Mouse (Mus musculus): Measurements from ENCODE around the gene Tcf7l2. TPM values are rescaled to one million over a fixed set of nuclear protein-coding genes. Genes with fewer than 3 reads are reported as not detected.

The Tcf7l2 gene
- polyA plus RNA-seq, 1 experiment from 2014 or later, result 45.6 TPM

DNA sequence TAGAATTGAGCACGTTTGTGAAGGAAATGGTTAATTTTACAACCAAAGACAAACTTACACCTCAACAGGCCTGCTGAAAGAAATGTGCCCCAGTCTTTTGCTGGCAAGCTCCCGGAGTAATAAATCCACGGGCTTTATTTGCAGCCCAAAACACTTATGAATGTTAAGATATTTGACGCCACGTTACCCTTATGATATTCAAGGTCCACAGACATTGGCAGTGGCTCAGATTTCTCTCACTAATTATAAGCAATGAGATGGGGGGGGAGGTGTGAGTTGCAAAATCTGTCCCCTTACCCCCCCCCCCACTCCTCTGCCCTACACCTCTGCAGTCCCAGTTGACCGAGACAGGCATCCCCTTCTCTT is 6.3 kb downstream of the Tcf7l2 start:
- Histone ChIP-seq H3K36me3 (ENCODE audit: control insufficient read depth, insufficient read depth) (no peaks in the 10 kb centered on the region), H3K4me3 (ENCODE audit: low read length) (no peak overlapping the region)
- WGBS, result 25% methylated on average over 6 of the region's 6 CpGs

GRCm38 (mm10) chr19:55748801-55749200 is 7.2 kb downstream of the Tcf7l2 start:
- Histone ChIP-seq H3K27me3 (ENCODE audit: control insufficient read depth, insufficient read depth, low read length) (no peaks in the 10 kb centered on the region), H3K9ac (ENCODE audit: low read length) (peak overlapping the region; percentile 6; the same call in 1 of the 2 replicates), H3K27ac (ENCODE audit: low read length) (peak overlapping the region; percentile 33), H3K9me3 (replicated peaks; ENCODE audit: control insufficient read depth, low read length) (no peaks in the 10 kb centered on the region), H3K36me3 (ENCODE audit: control insufficient read depth, insufficient read depth) (no peaks in the 10 kb centered on the region), H3K4me1 (ENCODE audit: control insufficient read depth, insufficient read depth, low read length) (peaks cover 68% of the 10 kb centered on the region), H3K4me2 (ENCODE audit: low read depth, low read length) (peak overlapping the region; percentile 36), H3K4me3 (ENCODE audit: low read length) (peak overlapping the region; percentile 2)
- 22% methylated on average over 6 of the region's 6 CpGs for WGBS
- no peak for ATAC-seq (replicated peaks; ENCODE audit: extremely low read depth, insufficient read depth, low FRiP score)

More for the DNA sequence above, 6.3 kb downstream of the Tcf7l2 start:
- peaks cover 64% of the 10 kb centered on the region for H3K4me1 ChIP-seq (ENCODE audit: control insufficient read depth, insufficient read depth, low read length)
- peak; percentile 46 for ATAC-seq (replicated peaks; ENCODE audit: extremely low read depth, insufficient read depth, low FRiP score)
- H3K27me3 ChIP-seq (ENCODE audit: control insufficient read depth, insufficient read depth, low read length), result no peaks in the 10 kb centered on the region
- peak overlapping the region; percentile 33 for H3K27ac ChIP-seq (ENCODE audit: low read length)
- peak overlapping the region; percentile 36 for H3K4me2 ChIP-seq (ENCODE audit: low read depth, low read length)
- no peaks in the 10 kb centered on the region for H3K9me3 ChIP-seq (replicated peaks; ENCODE audit: control insufficient read depth, low read length)
- H3K9ac ChIP-seq (ENCODE audit: low read length), result no peak overlapping the region

DNA sequence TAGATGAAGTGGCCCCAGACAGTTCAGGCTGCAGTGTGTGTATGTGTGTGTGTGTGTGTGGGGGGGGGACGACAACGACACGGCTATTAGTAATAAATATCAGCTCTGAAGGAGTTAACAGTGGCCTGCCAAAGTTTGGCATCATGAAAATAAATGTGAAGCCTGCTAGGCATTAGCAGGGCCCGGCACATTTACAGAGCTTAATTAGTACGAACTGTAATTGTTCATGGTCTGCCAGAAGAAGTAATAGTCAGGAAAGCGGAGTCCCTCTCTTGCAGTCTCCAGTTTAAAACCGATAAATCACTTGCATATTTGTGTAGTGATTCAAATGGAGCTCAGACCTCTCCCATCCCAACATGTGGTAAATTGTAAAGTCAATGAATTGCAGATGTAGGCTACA is 7.9 kb downstream of the Tcf7l2 start:
- Histone ChIP-seq H3K4me1 (ENCODE audit: control insufficient read depth, insufficient read depth, low read length) (peaks cover 73% of the 10 kb centered on the region), H3K36me3 (ENCODE audit: control insufficient read depth, insufficient read depth) (no peaks in the 10 kb centered on the region), H3K27ac (ENCODE audit: low read length) (no peak overlapping the region), H3K9me3 (replicated peaks; ENCODE audit: control insufficient read depth, low read length) (no peaks in the 10 kb centered on the region), H3K27me3 (ENCODE audit: control insufficient read depth, insufficient read depth, low read length) (no peaks in the 10 kb centered on the region), H3K9ac (ENCODE audit: low read length) (no peak overlapping the region), H3K4me2 (ENCODE audit: low read depth, low read length) (no peak overlapping the region), H3K4me3 (ENCODE audit: low read length) (no peak overlapping the region)
- WGBS, result 46% methylated on average over 7 of the region's 7 CpGs
- no peak for ATAC-seq (replicated peaks; ENCODE audit: extremely low read depth, insufficient read depth, low FRiP score)

DNA sequence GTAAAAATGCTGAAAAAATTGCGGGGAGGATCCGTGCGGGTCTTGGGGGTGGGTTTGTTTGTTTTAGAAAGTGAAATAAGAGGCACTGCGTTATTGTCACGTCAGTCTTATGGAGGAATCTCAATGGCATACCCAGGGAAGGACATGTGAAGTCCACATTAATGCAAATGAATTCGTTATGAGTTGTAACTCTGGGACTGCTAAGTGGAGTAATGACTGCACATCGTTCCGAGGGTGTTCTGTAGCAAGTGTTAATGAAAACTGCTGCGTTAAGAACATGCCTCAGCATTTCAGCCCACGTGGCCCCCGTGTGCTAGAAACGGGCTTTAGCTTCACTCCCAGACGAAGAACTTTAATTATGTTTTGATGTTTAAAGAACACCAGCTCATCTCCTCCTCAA is 8.4 kb downstream of the Tcf7l2 start:
- no peak overlapping the region for H3K9ac ChIP-seq (ENCODE audit: low read length)
- no peak overlapping the region for H3K4me2 ChIP-seq (ENCODE audit: low read depth, low read length)
- H3K4me1 ChIP-seq (ENCODE audit: control insufficient read depth, insufficient read depth, low read length), result peaks cover 75% of the 10 kb centered on the region
- 72% methylated on average over 13 of the region's 13 CpGs for WGBS
- H3K9me3 ChIP-seq (replicated peaks; ENCODE audit: control insufficient read depth, low read length), result no peaks in the 10 kb centered on the region
- no peak overlapping the region for H3K27ac ChIP-seq (ENCODE audit: low read length)
- no peak for ATAC-seq (replicated peaks; ENCODE audit: extremely low read depth, insufficient read depth, low FRiP score)
- H3K4me3 ChIP-seq (ENCODE audit: low read length), result no peak overlapping the region
- H3K36me3 ChIP-seq (ENCODE audit: control insufficient read depth, insufficient read depth), result no peaks in the 10 kb centered on the region
- H3K27me3 ChIP-seq (ENCODE audit: control insufficient read depth, insufficient read depth, low read length), result no peaks in the 10 kb centered on the region

DNA sequence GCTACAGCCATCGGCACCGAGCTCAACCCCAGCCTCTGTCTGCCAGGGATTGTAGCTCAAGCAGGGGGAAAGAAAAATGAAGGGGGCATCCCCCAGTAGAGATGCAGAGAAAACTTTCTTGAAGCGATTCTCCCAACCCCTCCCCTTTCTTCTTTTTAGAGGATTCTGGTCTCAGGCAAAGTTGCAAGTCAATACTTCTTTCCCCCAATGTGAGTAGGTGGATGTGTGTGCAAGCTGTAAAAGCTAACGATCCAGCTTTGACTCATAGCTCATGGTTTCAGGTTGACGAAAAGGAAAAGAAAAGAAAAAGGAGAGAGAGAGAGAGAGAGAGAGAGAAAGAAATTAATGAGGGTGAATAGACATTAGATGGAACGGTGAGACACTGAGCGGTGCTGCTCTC is 8.8 kb downstream of the Tcf7l2 start:
- no peak for ATAC-seq (replicated peaks; ENCODE audit: extremely low read depth, insufficient read depth, low FRiP score)
- Histone ChIP-seq H3K4me2 (ENCODE audit: low read depth, low read length) (no peak overlapping the region), H3K9me3 (replicated peaks; ENCODE audit: control insufficient read depth, low read length) (no peaks in the 10 kb centered on the region), H3K9ac (ENCODE audit: low read length) (no peak overlapping the region), H3K27ac (ENCODE audit: low read length) (no peak overlapping the region), H3K36me3 (ENCODE audit: control insufficient read depth, insufficient read depth) (no peaks in the 10 kb centered on the region), H3K4me3 (ENCODE audit: low read length) (no peak overlapping the region), H3K27me3 (ENCODE audit: control insufficient read depth, insufficient read depth, low read length) (no peaks in the 10 kb centered on the region), H3K4me1 (ENCODE audit: control insufficient read depth, insufficient read depth, low read length) (peaks cover 73% of the 10 kb centered on the region)
- 78% methylated on average over 7 of the region's 7 CpGs for WGBS

DNA sequence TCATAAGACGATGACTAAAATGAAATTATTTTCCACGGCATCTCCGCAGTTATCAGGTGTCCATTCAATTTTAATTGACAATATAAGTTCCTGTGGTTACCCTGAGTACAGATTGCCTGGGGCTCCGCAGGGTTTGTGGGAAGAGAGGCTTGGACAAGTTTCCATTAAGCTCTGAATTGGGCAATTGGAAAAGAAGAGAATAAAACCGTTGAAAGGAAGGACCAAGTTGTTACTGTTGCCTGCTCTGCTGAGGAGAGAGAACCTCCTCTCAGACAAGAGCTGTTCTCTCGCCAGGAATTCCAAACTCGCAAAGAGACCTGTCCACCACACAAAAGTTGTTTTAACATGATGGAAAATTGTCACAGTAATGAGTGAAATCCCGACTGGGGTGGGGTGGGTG is 11.2 kb downstream of the Tcf7l2 start:
- Histone ChIP-seq H3K4me2 (ENCODE audit: low read depth, low read length) (no peak overlapping the region), H3K9me3 (replicated peaks; ENCODE audit: control insufficient read depth, low read length) (no peaks in the 10 kb centered on the region), H3K9ac (ENCODE audit: low read length) (no peak overlapping the region), H3K36me3 (ENCODE audit: control insufficient read depth, insufficient read depth) (no peaks in the 10 kb centered on the region), H3K27me3 (ENCODE audit: control insufficient read depth, insufficient read depth, low read length) (no peaks in the 10 kb centered on the region), H3K27ac (ENCODE audit: low read length) (no peak overlapping the region), H3K4me1 (ENCODE audit: control insufficient read depth, insufficient read depth, low read length) (peaks cover 76% of the 10 kb centered on the region), H3K4me3 (ENCODE audit: low read length) (no peak overlapping the region)
- WGBS, result 51% methylated on average over 8 of the region's 8 CpGs
- no peak for ATAC-seq (replicated peaks; ENCODE audit: extremely low read depth, insufficient read depth, low FRiP score)

DNA sequence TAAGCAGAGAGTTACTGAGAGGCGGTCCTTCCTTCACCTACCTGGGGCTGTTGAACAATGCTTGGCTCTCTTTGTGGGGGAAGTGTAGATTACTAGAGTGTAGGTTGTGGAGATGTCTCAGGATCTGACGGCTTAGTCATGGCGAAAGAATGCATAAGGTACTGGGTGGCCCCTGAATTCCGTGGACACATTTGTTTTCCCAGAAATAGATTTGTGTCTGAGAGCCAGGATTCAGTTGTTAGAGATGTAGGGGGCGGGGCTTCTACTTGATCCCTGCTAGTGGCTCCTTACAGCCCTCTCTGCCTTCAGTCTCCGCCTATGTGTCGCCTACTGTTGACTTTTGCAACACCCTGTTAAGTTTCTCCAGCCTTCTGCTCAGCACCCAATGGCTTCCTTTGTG is 12.7 kb downstream of the Tcf7l2 start:
- Histone ChIP-seq H3K9me3 (replicated peaks; ENCODE audit: control insufficient read depth, low read length) (no peaks in the 10 kb centered on the region), H3K4me2 (ENCODE audit: low read depth, low read length) (peak overlapping the region; percentile 41), H3K4me1 (ENCODE audit: control insufficient read depth, insufficient read depth, low read length) (peaks cover 64% of the 10 kb centered on the region), H3K27me3 (ENCODE audit: control insufficient read depth, insufficient read depth, low read length) (no peaks in the 10 kb centered on the region), H3K36me3 (ENCODE audit: control insufficient read depth, insufficient read depth) (no peaks in the 10 kb centered on the region), H3K9ac (ENCODE audit: low read length) (no peak overlapping the region), H3K27ac (ENCODE audit: low read length) (peak overlapping the region; percentile 62), H3K4me3 (ENCODE audit: low read length) (no peak overlapping the region)
- WGBS, result 36% methylated on average over 7 of the region's 7 CpGs
- peak; percentile 25; the same call in 1 of the 2 replicates for ATAC-seq (replicated peaks; ENCODE audit: extremely low read depth, insufficient read depth, low FRiP score)

DNA sequence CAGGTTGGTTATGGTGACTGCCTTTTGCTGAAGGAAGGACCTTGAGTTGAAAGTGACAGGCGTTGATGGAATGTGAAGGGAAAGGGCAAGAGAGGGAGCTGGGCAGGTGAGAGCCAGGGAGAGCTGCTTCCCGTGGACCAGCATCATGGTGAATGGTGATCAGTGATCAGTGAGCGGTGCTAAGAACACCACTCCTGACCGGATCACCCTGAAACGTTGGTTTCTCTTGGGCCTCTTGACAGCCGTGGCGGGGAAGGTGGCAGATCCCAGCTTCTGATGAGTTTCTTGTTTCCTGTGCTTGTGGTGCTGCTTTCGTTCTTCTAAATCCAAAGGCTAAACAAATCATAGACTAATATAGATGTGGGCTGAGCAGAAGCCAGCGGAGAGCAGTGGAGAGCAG is 13.8 kb downstream of the Tcf7l2 start:
- H3K4me2 ChIP-seq (ENCODE audit: low read depth, low read length), result no peak overlapping the region
- H3K4me1 ChIP-seq (ENCODE audit: control insufficient read depth, insufficient read depth, low read length), result peaks cover 54% of the 10 kb centered on the region
- H3K27me3 ChIP-seq (ENCODE audit: control insufficient read depth, insufficient read depth, low read length), result no peaks in the 10 kb centered on the region
- H3K36me3 ChIP-seq (ENCODE audit: control insufficient read depth, insufficient read depth), result no peaks in the 10 kb centered on the region
- H3K9ac ChIP-seq (ENCODE audit: low read length), result no peak overlapping the region
- no peak overlapping the region for H3K4me3 ChIP-seq (ENCODE audit: low read length)
- H3K27ac ChIP-seq (ENCODE audit: low read length), result no peak overlapping the region
- ATAC-seq (replicated peaks; ENCODE audit: extremely low read depth, insufficient read depth, low FRiP score), result no peak
- H3K9me3 ChIP-seq (replicated peaks; ENCODE audit: control insufficient read depth, low read length), result no peaks in the 10 kb centered on the region
- 89% methylated on average over 9 of the region's 9 CpGs for WGBS

- H3K9ac ChIP-seq (ENCODE audit: low read length), result peak overlapping the region; percentile 44
- H3K4me2 ChIP-seq (ENCODE audit: low read depth, low read length), result peak overlapping the region; percentile 38; the same call in 1 of the 2 replicates
These were observed 15.1 kb downstream of the Tcf7l2 start for GRCm38 (mm10) chr19:55756707-55757106.

More at GRCm38 (mm10) chr19:55756707-55757106, 15.1 kb downstream of the Tcf7l2 start:
- no peak overlapping the region for H3K4me3 ChIP-seq (ENCODE audit: low read length)
- H3K9me3 ChIP-seq (replicated peaks; ENCODE audit: control insufficient read depth, low read length), result no peaks in the 10 kb centered on the region
- no peaks in the 10 kb centered on the region for H3K27me3 ChIP-seq (ENCODE audit: control insufficient read depth, insufficient read depth, low read length)
- ATAC-seq (replicated peaks; ENCODE audit: extremely low read depth, insufficient read depth, low FRiP score), result no peak
- H3K4me1 ChIP-seq (ENCODE audit: control insufficient read depth, insufficient read depth, low read length), result peaks cover 54% of the 10 kb centered on the region
- H3K36me3 ChIP-seq (ENCODE audit: control insufficient read depth, insufficient read depth), result no peaks in the 10 kb centered on the region
- H3K27ac ChIP-seq (ENCODE audit: low read length), result peak overlapping the region; percentile 83
- WGBS, result 57% methylated on average over 8 of the region's 8 CpGs

All from heart, embryonic 16.5 days (tissue).